Mouse (Mus musculus) megakaryocyte, embryonic 14.5 days (primary cell): ENCODE measurements around the gene Chadl. TPM values are rescaled to one million over a fixed set of nuclear protein-coding genes. Genes with fewer than 3 reads are reported as not detected.
"Not testable (repeated sequence)": the region's sequence is repeated elsewhere in the genome, so short reads cannot be mapped to it uniquely, and the experiment has no call there.

Source experiments
- H3K27me3 ChIP-seq: replicated peaks from 2 replicates; pipeline ENCODE3; 2012; ENCODE audit warnings: inconsistent platforms
- H3K36me3 ChIP-seq: replicated peaks from 2 replicates; pipeline ENCODE3; 2012; ENCODE audit warnings: low read length, inconsistent platforms, mixed read lengths
- H3K4me1 ChIP-seq: 2 replicates; pipeline ENCODE4 v1.6.1; 2012; ENCODE audit warnings: inconsistent platforms
- H3K4me3 ChIP-seq: replicated peaks from 2 replicates; pipeline ENCODE3; 2012; ENCODE audit warnings: moderate library complexity, mild to moderate bottlenecking, inconsistent platforms
- H3K9me3 ChIP-seq: 2 replicates; pipeline ENCODE4 v1.6.1; 2012; ENCODE audit warnings: inconsistent platforms
- FLI1 ChIP-seq: IDR thresholded peaks from 2 replicates; pipeline ENCODE4 v1.6.1; 2012; ENCODE audit warnings: low read length, inconsistent platforms, mixed read lengths
- GATA1 ChIP-seq: IDR thresholded peaks from 3 replicates; pipeline ENCODE4 v1.6.1; 2012; ENCODE audit warnings: mixed read lengths, low read length, inconsistent platforms, borderline replicate concordance
- polyA plus RNA-seq: library from polyadenylated mRNA; stranded (reverse); fragments of >175 nt; gene quantifications from 2 replicates; pipeline ENCODE4 v1.2.3, GENCODE M21; 2012; ENCODE audit warnings: low replicate concordance; ENCODE audit not compliant: insufficient read depth

Gene Chadl
- polyA plus RNA-seq, 1 experiment, result not detected

DNA sequence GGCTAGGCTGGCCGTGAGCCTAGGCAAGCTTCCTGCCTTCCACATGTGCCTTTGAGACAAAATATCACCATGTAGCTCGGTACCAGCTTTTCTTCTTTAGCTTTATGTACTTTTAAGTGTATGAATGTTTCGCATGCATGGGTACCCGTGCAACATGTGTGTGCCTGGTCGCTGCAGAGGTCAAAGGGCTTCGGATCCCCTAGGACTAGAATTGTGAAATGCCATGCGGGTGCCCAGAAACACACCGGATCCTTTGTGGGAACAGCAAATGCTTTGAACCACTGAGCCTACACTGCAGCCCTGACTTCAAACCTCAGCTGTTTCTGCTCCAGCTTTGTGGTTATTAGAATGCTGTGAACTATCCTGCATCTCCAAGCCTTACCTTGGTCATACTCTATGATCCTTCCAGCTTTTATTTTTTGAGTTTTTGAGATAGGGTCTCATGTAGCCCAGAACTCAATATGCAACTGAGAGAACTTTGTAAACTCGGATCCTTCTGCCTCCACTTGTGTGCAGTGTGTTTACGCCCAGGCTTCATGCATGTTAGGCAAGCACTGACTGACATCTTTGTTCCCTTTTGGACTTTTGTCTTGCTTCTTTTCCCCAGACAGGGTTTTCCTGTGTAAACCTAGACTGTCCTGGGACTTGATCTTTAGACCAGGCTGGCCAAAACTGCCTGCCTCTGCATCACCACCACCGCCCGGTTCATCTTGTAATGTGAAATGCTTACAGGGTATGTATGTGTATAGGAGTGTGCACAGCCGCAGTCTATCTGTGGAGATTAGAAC lies 5.4 kb upstream of the Chadl start:
- H3K4me1 ChIP-seq, result no peaks in the 10 kb centered on the region
- peaks cover 5% of the 10 kb centered on the region for H3K27me3 ChIP-seq
- TF ChIP-seq GATA1 (no peak), FLI1 (no peak)
- no peak overlapping the region for H3K4me3 ChIP-seq
- H3K9me3 ChIP-seq, result no peaks in the 10 kb centered on the region
- H3K36me3 ChIP-seq, result peaks cover 54% of the 10 kb centered on the region

DNA sequence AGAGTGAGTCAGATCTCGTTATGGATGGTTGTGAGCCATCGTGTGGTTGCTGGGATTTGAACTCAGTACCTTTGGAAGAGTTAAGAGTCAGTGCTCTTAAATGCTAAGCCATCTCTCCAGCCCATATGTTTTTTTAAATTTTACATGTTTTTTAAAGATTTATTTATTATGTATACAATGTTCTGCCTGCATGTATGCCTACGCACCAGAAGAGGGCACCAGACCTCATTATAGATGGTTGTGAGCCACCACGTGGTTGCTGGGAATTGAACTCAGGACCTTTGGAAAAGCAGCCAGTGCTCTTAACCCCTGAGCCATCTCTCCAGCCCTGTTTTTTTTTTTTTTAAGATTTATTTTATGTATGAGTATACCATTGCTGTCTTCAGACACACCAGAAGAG lies 4.3 kb upstream of the Chadl start:
- peaks cover 45% of the 10 kb centered on the region for H3K36me3 ChIP-seq
- H3K4me1 ChIP-seq, H3K9me3 ChIP-seq, H3K4me3 ChIP-seq: not testable (repeated sequence)
- H3K27me3 ChIP-seq, result peaks cover 16% of the 10 kb centered on the region

DNA sequence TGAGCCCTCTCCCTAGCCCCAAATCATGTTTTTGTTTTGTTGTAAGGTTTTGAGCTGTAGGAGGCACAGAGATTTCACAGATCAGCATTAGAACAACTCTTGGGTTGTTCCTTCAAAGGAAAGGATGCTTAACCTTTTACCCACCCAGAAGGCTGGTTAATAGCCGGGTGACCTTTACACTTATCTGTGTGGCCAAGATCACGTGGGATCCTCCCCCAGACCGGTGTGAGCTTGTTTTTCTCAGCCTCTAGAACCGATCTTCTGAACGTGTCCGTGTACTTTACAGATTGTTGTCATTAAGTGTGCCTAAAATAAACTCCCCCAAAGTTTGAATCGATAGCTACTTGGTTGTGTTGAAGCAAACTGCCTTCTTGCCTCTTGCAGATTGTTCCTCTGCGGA lies 3.5 kb upstream of the Chadl start:
- no peaks in the 10 kb centered on the region for H3K9me3 ChIP-seq
- H3K27me3 ChIP-seq, result peaks cover 24% of the 10 kb centered on the region
- TF ChIP-seq FLI1, result no peak
- no peak for TF ChIP-seq GATA1
- peaks cover 38% of the 10 kb centered on the region for H3K36me3 ChIP-seq
- H3K4me1 ChIP-seq, result peaks cover 9% of the 10 kb centered on the region; the same call in 1 of the 2 replicates
- H3K4me3 ChIP-seq, result no peak overlapping the region

- H3K4me3 ChIP-seq, result no peak overlapping the region
- H3K9me3 ChIP-seq, result no peaks in the 10 kb centered on the region
- peaks cover 28% of the 10 kb centered on the region for H3K27me3 ChIP-seq
- peaks cover 33% of the 10 kb centered on the region for H3K36me3 ChIP-seq
- peaks cover 9% of the 10 kb centered on the region; the same call in 1 of the 2 replicates for H3K4me1 ChIP-seq
- TF ChIP-seq GATA1 (no peak), FLI1 (no peak)
Observed at GRCm38 (mm10) chr15:81700161-81700560, 3.1 kb upstream of the Chadl start.

DNA sequence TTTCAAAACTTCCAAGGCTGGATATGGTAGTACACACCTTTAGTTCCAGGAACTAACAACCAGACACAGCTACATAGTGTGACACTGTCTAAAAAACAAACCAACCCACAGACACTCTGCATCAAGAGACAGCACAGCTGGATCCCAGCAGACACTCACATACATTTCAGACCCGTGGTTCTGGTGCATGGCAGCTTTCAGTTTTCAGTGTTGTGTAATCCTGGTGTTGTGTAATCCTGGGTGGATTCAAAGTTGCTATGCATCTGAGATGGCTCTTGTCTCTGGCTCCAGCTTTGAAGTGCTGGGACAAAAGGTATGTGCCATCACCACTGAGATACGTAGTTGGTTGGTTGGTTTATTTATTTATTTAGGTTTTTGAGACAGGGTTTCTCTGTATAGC lies 1.4 kb upstream of the Chadl start:
- no peaks in the 10 kb centered on the region for H3K9me3 ChIP-seq
- H3K27me3 ChIP-seq, result peaks cover 44% of the 10 kb centered on the region
- TF ChIP-seq GATA1 (no peak), FLI1 (no peak)
- no peak overlapping the region for H3K4me3 ChIP-seq
- H3K36me3 ChIP-seq, result peaks cover 17% of the 10 kb centered on the region
- peaks cover 25% of the 10 kb centered on the region for H3K4me1 ChIP-seq

GRCm38 (mm10) chr15:81697847-81698246 lies 760 bp upstream of the Chadl start:
- no peak overlapping the region for H3K4me3 ChIP-seq
- peaks cover 51% of the 10 kb centered on the region for H3K27me3 ChIP-seq
- TF ChIP-seq FLI1, result no peak
- TF ChIP-seq GATA1, result no peak
- H3K9me3 ChIP-seq, result no peaks in the 10 kb centered on the region
- H3K4me1 ChIP-seq, result peaks cover 30% of the 10 kb centered on the region
- peaks cover 10% of the 10 kb centered on the region for H3K36me3 ChIP-seq

GRCm38 (mm10) chr15:81694891-81695290 lies 2.2 kb downstream of the Chadl start:
- H3K27me3 ChIP-seq, result peaks cover 72% of the 10 kb centered on the region
- H3K36me3 ChIP-seq, result no peaks in the 10 kb centered on the region
- TF ChIP-seq FLI1 (no peak), GATA1 (no peak)
- no peaks in the 10 kb centered on the region for H3K9me3 ChIP-seq
- H3K4me3 ChIP-seq, result peak overlapping the region; percentile 93
- peaks cover 40% of the 10 kb centered on the region for H3K4me1 ChIP-seq

DNA sequence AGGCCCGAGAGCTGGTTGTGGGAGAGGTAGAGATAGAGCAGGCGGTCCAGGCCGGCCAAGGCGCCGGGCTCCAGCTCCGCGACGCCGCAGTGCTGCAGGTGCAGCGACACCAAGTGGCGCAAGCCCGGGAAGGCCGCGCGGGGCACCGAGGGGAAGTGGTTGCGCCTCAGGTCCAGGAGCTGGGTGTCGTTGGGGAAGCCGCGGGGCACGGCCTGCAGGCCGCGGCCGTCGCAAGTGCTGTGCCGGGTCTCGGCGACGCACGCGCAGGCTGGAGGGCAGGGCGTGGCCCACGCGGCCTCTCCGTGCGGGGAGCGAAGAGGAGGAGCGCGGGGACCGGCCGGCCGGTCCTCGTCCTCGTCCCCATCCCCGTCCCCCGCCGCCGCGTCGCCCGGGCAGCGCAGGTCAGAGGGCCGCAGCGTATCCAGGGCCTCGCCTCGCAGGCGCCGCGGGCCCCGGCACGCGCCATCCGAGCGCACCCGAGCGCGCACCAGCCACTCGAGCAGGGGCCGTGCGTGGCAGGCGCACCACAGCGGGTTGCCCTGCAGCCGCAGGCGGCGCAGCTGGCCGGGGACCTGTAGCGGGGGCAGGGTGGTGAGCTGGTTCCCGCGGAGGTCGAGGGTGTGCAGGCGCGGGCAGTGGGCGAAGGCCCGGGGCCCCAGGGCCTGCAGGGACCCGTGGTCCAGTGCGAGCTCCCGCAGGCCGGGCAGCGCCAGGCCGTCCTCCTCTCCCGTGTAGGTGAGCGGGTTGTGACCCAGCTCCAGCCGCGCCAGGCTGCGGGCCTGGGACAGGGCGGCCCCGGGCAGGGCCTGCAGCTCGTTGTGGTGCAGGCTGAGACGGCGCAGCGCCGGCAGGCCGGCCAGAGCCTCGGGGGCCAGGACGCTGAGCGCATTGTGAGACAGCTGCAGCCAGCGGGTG lies 2.9 kb downstream of the Chadl start:
- Histone ChIP-seq H3K4me3 (peak overlapping the region; percentile 93), H3K4me1 (peaks cover 40% of the 10 kb centered on the region), H3K9me3 (no peaks in the 10 kb centered on the region), H3K36me3 (peaks cover 4% of the 10 kb centered on the region), H3K27me3 (peaks cover 75% of the 10 kb centered on the region)
- TF ChIP-seq GATA1 (no peak), FLI1 (no peak)

GRCm38 (mm10) chr15:81693366-81693966 lies 3.6 kb downstream of the Chadl start:
- peaks cover 11% of the 10 kb centered on the region for H3K36me3 ChIP-seq
- TF ChIP-seq GATA1 (no peak), FLI1 (no peak)
- no peaks in the 10 kb centered on the region for H3K9me3 ChIP-seq
- peaks cover 40% of the 10 kb centered on the region for H3K4me1 ChIP-seq
- peak overlapping the region; percentile 93 for H3K4me3 ChIP-seq
- peaks cover 72% of the 10 kb centered on the region for H3K27me3 ChIP-seq
